Comparison of ENCODE assay signal across 9 mouse cellular contexts in genomic region chr17:31121975-31122374, GRCm38 (mm10). TPM values are rescaled to one million over a fixed set of nuclear protein-coding genes. Genes with fewer than 3 reads are reported as not detected.
A peak's percentile ranks its signal among the peaks of the same experiment; 100 is the strongest.
DNase-seq lines count a peak whose midpoint lies in the region; ATAC-seq and TF ChIP-seq lines count a peak whose summit lies in the region.
"Had no signal": no experiment of that assay in that cellular context is flagged by ENCODE, and none has a peak within 500 bp of the region (broad histone marks: within the 10 kb centered on the region; RNA-seq: fewer than 3 reads in every experiment).

No protein-coding gene starts in this region.

- H3K9ac ChIP-seq in limb, embryonic 14.5 days (ENCODE audit: low read depth, low read length, severe bottlenecking) = no peak overlapping the region

- no peak for TF ChIP-seq POLR2A in limb, embryonic 14.5 days (IDR thresholded peaks at IDR 0.05; ENCODE audit: borderline replicate concordance, extremely low read depth, insufficient read depth, insufficient read length)
- TF ChIP-seq POLR2A in small intestine, adult 2 months (IDR thresholded peaks at IDR 0.05; ENCODE audit: low read depth, low read length) = no peak

- 10% methylated on average over 8 of the region's 8 CpGs for WGBS in embryonic facial prominence, embryonic 10.5 days
- 6% methylated on average over 8 of the region's 8 CpGs for WGBS in limb, embryonic 14.5 days
- 5% methylated on average over 8 of the region's 8 CpGs for WGBS in small intestine, adult 2 months

- no peak overlapping the region for H3K4me2 ChIP-seq in limb, embryonic 14.5 days (replicated peaks; ENCODE audit: low read depth, low read length, severe bottlenecking)

- peak; percentile 99 for TF ChIP-seq CTCF in small intestine, adult 2 months (IDR thresholded peaks at IDR 0.05; ENCODE audit: extremely low read depth, insufficient read length, insufficient replicate concordance, low read depth, low read length)

- peak; percentile 36 to 43 for DNase-seq in left cerebral cortex, adult 18-20 months (ENCODE audit: low spot score in 2 of 2)
- DNase-seq in left cerebral cortex, adult 11 months (ENCODE audit: low spot score) = no peak
- peak; percentile 72 for DNase-seq in ES-CJ7 (ENCODE audit: low read depth, low spot score)
- peak; percentile 49 for DNase-seq in adrenal gland, postnatal 25 days
- DNase-seq in embryonic facial prominence, embryonic 10.5 days (ENCODE audit: low spot score) = peak; percentile 87
- DNase-seq in limb, embryonic 14.5 days (ENCODE audit: low spot score) = peak; percentile 60

- H3K27ac ChIP-seq in embryonic facial prominence, embryonic 10.5 days (replicated peaks) = no peak overlapping the region
- no peak overlapping the region for H3K27ac ChIP-seq in limb, embryonic 14.5 days (replicated peaks; ENCODE audit: low read depth, low read length)
- H3K27ac ChIP-seq in small intestine, adult 2 months (ENCODE audit: insufficient read depth, low read depth, low read length) = no peak overlapping the region

- no peaks in the 10 kb centered on the region for H3K36me3 ChIP-seq in embryonic facial prominence, embryonic 10.5 days (replicated peaks)
- no peaks in the 10 kb centered on the region for H3K36me3 ChIP-seq in limb, embryonic 14.5 days (ENCODE audit: control insufficient read depth, insufficient read depth, low read length)
- no peaks in the 10 kb centered on the region for H3K36me3 ChIP-seq in small intestine, adult 2 months (ENCODE audit: control insufficient read depth, insufficient read depth, low read length)

- H3K4me1 ChIP-seq in embryonic facial prominence, embryonic 10.5 days = peaks cover 32% of the 10 kb centered on the region
- H3K4me1 ChIP-seq in limb, embryonic 14.5 days (ENCODE audit: control insufficient read depth, insufficient read depth, low read length) = no peaks in the 10 kb centered on the region
- no peaks in the 10 kb centered on the region for H3K4me1 ChIP-seq in small intestine, adult 2 months (ENCODE audit: control insufficient read depth, insufficient read depth, insufficient read length, low read length)

- no peaks in the 10 kb centered on the region for H3K27me3 ChIP-seq in embryonic facial prominence, embryonic 10.5 days (replicated peaks; ENCODE audit: low read depth, poor library complexity, severe bottlenecking)
- H3K27me3 ChIP-seq in limb, embryonic 14.5 days (ENCODE audit: control insufficient read depth, insufficient read depth, low read length) = no peaks in the 10 kb centered on the region
- no peaks in the 10 kb centered on the region for H3K27me3 ChIP-seq in small intestine, adult 2 months (ENCODE audit: control insufficient read depth, insufficient read depth, low read length)

- H3K9me3 ChIP-seq in embryonic facial prominence, embryonic 10.5 days = no peaks in the 10 kb centered on the region
- H3K9me3 ChIP-seq in limb, embryonic 14.5 days (ENCODE audit: control insufficient read depth, low read length) = no peaks in the 10 kb centered on the region

- H3K4me3 ChIP-seq in embryonic facial prominence, embryonic 10.5 days = no peak overlapping the region
- no peak overlapping the region for H3K4me3 ChIP-seq in limb, embryonic 14.5 days (replicated peaks; ENCODE audit: low read length)
- no peak overlapping the region for H3K4me3 ChIP-seq in small intestine, adult 2 months (ENCODE audit: low read depth, low read length)

- no peak for ATAC-seq in limb, embryonic 14.5 days (ENCODE audit: low FRiP score, low read depth)
- ATAC-seq in inflammation-experienced regulatory T-cells, adult 6 months = no peak

RNA-seq across cellular contexts. Expression of gene Tff3, which starts 7.5 kb away (rescaled TPM):
- total RNA-seq in left cerebral cortex, adult 18-20 months (2021) = not detected
- total RNA-seq in adrenal gland, postnatal 25 days (2021) = not detected in 2 replicates
- not detected in 2 replicates for polyA plus RNA-seq in embryonic facial prominence, embryonic 10.5 days (2016; fragmentation: Nextera tagmentation; extraction: Ambion mirVana)
- 0.33 and 0.99 TPM in 2 replicates for polyA plus RNA-seq in limb, embryonic 14.5 days (2012; rRNA removed)
- polyA plus RNA-seq in limb, embryonic 14.5 days (2014; fragmentation: Nextera tagmentation; extraction: Ambion mirVana) = not detected in 2 replicates
- 5,248 and 10,550 TPM in 2 replicates for polyA plus RNA-seq in small intestine, adult 2 months (2012; rRNA removed)
- polyA plus RNA-seq in inflammation-experienced regulatory T-cells, adult 6 months (2017; shearing (Covaris generic)) = not detected
- total RNA-seq: heart, adult 18-20 months had no signal

RNA-seq across cellular contexts. Expression of gene Tff2, which starts 22.1 kb away (rescaled TPM):
- not detected for total RNA-seq in left cerebral cortex, adult 18-20 months (2021)
- total RNA-seq in adrenal gland, postnatal 25 days (2021) = not detected in 2 replicates
- not detected in 2 replicates for polyA plus RNA-seq in embryonic facial prominence, embryonic 10.5 days (2016; fragmentation: Nextera tagmentation; extraction: Ambion mirVana)
- 0.24 TPM in 1 of 2 replicates, not detected in the other for polyA plus RNA-seq in limb, embryonic 14.5 days (2012; rRNA removed)
- not detected in 2 replicates for polyA plus RNA-seq in limb, embryonic 14.5 days (2014; fragmentation: Nextera tagmentation; extraction: Ambion mirVana)
- polyA plus RNA-seq in small intestine, adult 2 months (2012; rRNA removed) = 19.0 and 10,568 TPM in 2 replicates
- polyA plus RNA-seq in inflammation-experienced regulatory T-cells, adult 6 months (2017; shearing (Covaris generic)) = not detected
- total RNA-seq: heart, adult 18-20 months had no signal

RNA-seq across cellular contexts. Expression of gene Tff1, which starts 43.1 kb away (rescaled TPM):
- not detected for total RNA-seq in left cerebral cortex, adult 18-20 months (2021)
- total RNA-seq in adrenal gland, postnatal 25 days (2021) = not detected in 2 replicates
- not detected in 2 replicates for polyA plus RNA-seq in embryonic facial prominence, embryonic 10.5 days (2016; fragmentation: Nextera tagmentation; extraction: Ambion mirVana)
- polyA plus RNA-seq in limb, embryonic 14.5 days (2012; rRNA removed) = not detected in 2 replicates
- polyA plus RNA-seq in limb, embryonic 14.5 days (2014; fragmentation: Nextera tagmentation; extraction: Ambion mirVana) = not detected in 2 replicates
- polyA plus RNA-seq in small intestine, adult 2 months (2012; rRNA removed) = 7.6 and 3,319 TPM in 2 replicates
- under 1 TPM in 1 of 3 experiments, not detected in 2; 0.70 TPM for polyA plus RNA-seq in inflammation-experienced regulatory T-cells, adult 6 months (2017; shearing (Covaris generic))
- total RNA-seq: heart, adult 18-20 months had no signal

Comparison
In these comparisons a context has a peak if more than half of its experiments do, and no peak if none do; other contexts are left out.
1. RNA of gene Tff3, which starts 7.5 kb away (polyA plus RNA-seq): 5,248 to 10,550 TPM in small intestine, adult 2 months; 0.33 to 0.99 TPM in limb, embryonic 14.5 days, not detected in embryonic facial prominence, embryonic 10.5 days and not detected in inflammation-experienced regulatory T-cells, adult 6 months; every median in the first group is over 1,000 times any median in the second.
2. RNA of gene Tff2, which starts 22.1 kb away (polyA plus RNA-seq): 19.0 to 10,568 TPM in small intestine, adult 2 months; not detected in embryonic facial prominence, embryonic 10.5 days, 0.24 TPM in limb, embryonic 14.5 days and not detected in inflammation-experienced regulatory T-cells, adult 6 months; every median in the first group is over 10 times any median in the second.